Mouse (Mus musculus) erythroid progenitor cell, adult 5-6 weeks (primary cell): Measurements from ENCODE around the gene Entpd5. TPM values are rescaled to one million over a fixed set of nuclear protein-coding genes. Genes with fewer than 3 reads are reported as not detected.
A peak's percentile ranks its signal among the peaks of the same experiment; 100 is the strongest.

Experiments used
- ATAC-seq: replicated peaks from 2 replicates; pipeline ENCODE4 v1.8.0; 2016; ENCODE audit warnings: moderate number of reproducible peaks, mild to moderate bottlenecking, moderate TSS enrichment, inconsistent platforms; ENCODE audit not compliant: poor library complexity, low FRiP score, severe bottlenecking
- total RNA-seq, 2 experiments: library from RNA; stranded (forward) in 1 of 2; stranded (reverse) in 1 of 2; fragments of 150-400 nt in 1 of 2; fragments of 186-747, 209-891 nt in 1 of 2; gene quantifications; 2 replicates each; pipeline versions ENCODE4 v1.2.3 to v1.2.4; 2015 to 2017; ENCODE audit warnings: low replicate concordance in 2 of 2

Gene Entpd5
- total RNA-seq (2015; ENCODE audit: low replicate concordance) (8.6 and 17.2 TPM in 2 replicates), total RNA-seq (2017; ENCODE audit: low replicate concordance) (4.8 and 9.2 TPM in 2 replicates)

DNA sequence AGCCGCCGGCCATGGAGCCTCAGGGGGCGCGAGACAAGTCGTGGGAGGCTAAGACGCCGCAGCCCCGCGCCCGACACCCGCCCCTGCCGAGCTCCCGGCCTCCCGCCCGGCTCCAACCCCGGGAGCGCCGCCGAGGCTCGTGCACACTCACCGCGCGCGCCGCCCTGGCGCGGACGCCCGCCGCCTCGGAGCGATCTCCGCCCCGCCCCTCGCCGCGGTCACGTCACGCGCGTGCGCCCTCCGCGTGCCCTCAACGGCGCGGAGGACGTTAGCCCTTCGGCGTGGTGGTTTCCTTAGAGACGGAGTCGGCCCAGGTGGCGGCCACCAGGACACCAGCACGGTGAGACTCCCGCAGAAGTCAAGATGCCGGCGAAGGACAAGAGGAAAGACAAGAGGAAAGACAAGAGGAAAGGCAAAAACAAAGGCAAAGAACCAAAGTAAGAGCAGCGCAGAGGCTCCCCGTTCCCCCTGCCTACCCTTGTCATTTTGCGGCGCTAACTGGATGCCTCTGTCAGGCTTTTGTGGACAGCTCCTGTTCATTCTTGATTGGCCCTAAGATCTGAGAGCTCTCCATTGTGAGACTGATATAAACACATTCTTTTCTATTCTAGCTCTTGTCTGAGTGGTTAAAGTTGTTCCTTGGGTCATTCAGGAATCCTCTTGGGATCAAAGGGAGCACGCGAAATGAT is at the start of gene Entpd5, which contains the start of gene Bbof1:
Gene Entpd5 (minus strand): TSS at position 211 of the 689 bp plus-strand sequence.
Gene Bbof1 (plus strand): TSS at position 253 of the 689 bp plus-strand sequence.
- peak; percentile 94 for ATAC-seq

DNA sequence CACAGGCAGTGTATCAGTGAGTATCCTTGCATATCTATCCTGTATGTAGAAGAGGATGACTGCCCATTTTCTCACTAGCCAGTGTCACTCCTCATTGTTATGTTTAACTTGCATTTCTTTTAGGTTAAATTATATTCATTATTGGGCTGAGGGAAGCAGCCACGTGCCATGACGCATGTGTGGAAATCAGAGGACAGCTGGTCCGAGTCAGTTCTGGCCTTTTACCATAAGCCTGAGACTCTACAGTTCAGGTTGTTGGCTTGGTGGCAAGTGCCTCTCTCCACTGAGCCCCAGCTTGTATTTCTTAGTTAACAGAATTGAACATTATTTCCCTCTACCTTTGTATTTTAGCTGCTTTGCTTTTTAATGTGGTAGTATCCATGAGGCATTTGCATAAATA is 48.1 kb upstream of the Entpd5 start:
- ATAC-seq: no peak

DNA sequence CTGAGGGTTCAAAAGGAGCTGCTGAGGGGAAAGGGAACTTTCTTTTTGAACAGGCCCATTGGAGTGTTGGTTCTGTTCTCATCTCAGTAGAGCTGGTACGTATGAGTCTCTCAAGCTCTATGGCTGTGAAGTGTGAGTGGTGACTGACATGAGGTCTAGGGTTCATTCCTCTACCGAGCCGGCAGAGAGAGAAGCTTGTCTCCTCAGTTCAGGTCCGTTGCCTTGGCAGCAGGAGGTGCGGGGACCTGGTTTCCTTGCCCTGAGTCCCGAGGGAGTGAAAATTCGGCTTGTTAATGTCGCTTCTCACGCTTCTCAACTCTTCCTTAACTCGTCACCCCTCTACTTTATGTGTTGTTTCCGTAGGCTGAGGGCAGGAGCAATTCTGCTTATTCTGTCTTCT is 43.0 kb upstream of the Entpd5 start:
- peak; percentile 5 for ATAC-seq

DNA sequence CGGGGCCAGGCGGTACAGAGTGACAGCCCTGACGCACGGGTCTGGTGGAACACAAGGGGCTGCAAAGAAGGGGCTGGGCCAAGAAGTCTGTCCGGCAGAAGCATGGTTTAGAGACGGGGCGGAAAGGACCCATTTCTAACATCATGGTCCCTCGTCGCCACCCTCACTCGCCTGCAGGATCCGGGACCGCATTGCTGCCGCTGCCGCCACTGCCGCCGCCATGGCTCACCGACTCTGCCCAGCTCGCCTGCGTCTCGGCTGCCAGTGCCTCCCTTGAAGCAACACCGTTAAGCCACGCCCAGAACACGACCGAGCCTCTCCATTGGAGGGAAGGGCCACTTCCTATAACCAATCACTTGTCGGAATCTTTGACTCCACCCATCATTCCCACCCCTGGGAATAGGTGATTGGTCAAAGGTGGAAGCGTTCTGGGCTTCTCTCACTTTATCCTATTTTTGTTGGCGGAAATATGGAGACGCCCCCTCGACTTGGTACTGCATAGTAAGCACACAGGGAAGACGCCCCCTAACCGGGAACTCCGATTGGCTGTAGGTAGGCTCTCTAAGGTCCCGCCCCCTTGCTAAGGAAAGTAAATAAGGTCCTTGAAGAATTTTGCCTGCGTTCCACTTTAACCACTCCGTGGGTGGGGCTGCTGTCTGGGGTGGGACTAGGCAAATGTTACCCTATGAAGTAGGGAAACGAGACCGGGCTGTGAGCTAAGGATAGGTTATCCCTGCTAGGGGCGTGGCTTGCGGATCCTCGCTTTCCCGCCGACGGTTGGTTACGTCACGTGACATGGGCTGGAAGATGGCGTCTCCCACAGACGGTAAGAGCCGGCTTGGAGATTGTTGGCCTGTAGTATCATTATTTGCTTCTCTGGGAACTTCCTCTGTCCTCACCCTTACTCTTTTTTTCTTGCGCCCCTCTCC is 42.2 kb upstream of the Entpd5 start, which contains the start of the genes Aldh6a1 and Lin52:
Gene Aldh6a1 (minus strand): TSS at position 287 of the 929 bp plus-strand sequence.
Gene Lin52 (plus strand): TSS at position 705 of the 929 bp plus-strand sequence.
- ATAC-seq: peak; percentile 88

DNA sequence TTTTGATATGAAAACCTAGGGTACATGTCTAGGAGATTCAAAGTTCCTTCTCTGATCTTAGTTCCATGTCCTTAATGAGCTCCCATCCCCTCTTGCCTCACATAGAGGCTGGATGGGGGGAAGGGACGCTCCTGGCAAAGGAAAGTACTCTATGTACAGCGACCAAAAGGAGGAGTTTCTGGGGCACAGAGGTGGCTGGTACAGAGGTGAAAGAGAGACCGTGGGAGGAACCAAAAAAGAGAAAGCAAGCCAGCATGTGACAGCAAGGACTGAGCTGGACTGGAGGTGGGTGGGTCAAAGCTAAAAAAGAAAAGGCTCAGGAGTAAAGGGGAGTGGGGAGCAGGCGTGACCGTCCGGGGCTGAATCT is 41.5 kb upstream of the Entpd5 start:
- no peak for ATAC-seq

DNA sequence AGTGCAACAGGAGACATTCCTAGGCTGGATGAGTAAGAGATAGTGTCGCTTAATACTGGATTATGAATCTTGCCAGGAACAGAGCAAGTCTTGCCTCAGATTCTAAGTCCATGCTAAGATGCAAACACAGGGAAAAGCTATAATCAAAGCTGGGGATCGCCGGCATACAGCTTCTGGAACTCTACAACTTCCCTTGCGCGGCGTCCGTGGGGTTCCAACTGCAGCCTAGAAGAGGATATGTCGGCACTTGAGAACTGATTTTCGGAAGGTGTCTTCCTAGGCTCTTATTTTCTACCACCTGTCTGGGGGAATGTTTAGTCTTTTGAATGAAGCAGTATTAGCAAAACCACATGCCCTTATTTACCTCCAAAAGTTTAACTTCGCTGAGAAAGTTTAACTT is 41.1 kb upstream of the Entpd5 start:
- no peak for ATAC-seq

DNA sequence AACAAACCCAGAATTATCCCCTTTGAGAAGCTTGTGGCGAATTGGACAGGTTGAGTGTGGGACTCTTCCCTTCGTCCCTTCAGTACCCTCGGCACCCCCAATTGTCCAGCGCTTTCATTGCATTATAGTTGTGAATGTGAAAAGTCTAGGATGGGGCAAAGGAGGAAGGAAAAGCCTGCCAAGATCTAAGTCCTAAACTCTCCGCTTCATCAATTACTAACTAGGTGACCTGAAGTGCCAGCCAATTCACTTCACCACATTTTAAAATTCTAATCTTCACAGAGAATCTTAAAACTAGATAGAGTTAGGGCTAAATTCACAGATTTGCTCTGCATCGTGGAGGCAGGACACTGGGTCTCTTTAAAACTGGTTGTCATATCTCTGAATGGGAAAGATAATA is 39.4 kb upstream of the Entpd5 start:
- ATAC-seq: no peak

DNA sequence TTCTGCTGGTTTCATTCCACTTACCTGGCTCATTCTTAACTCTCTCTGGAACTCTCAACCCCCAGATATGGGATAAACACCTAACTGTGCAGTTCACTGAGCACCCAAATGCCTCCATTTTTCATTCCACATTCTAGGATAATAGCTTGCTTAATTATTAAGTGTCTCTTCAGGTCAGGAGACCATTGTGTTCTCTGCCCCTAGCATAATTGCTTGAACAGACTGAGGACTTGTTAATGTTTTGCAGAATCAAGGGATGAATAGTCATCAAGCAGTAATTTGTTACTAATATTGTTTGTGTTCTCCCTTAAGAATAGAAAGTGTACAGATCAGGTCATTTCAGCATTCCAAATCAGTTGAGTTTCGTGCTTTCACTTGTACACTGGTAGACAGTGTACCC is 38.6 kb upstream of the Entpd5 start:
- ATAC-seq: no peak

DNA sequence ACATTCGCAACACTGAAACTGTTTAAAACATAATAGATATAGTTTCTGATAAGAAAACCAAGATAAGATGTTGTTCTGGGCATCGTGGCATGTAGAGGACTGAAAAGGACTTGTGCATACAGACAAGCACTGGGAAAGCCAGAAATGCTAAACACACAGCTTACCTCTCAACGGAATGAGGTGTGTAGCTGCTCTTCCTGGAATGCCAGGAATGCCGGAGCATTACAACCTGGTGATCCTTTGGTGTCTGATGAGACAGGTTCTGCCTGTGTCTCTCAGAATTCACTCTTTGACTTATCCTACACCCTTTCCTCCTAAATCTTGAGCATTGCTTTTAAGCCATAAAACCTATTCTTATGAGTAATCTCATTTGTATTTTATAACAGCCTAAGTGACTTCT is 33.7 kb upstream of the Entpd5 start:
- no peak for ATAC-seq

DNA sequence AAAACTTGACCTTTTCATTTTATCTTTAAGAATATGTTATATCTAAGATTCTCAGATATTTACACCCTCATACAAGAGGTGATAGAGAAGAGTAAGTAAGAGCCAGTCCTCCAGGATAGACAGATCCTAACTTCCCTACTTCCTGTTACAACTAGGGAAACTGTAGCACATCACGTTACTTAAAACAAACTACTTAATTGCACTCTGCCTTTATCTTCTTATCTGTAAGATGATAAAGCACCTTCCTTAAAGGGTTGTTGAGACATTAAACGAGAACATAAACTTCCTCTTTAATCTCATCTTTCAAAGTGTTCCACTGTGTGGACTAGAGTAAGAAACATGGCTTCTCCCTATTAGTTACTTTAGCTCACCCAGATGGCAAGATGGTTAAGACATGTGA is 29.9 kb upstream of the Entpd5 start:
- no peak for ATAC-seq

DNA sequence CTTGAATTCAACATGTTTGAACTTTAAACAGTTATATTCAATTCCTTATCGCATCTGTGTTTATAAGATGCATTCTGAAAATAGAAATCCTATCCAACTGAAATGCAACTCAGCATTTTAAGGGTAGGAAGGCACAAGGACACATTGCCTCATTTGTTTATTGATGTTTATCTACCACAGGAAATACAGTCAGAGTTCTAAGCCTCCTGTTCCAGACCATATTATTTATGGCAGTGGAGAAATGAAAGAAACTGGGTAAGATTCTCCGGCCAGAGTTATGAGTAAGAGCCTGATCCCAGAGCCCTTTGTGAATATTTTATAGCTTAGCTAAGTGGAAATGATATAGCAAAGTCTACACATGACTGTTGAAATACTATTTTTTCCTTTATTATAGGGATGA is 21.0 kb upstream of the Entpd5 start:
- ATAC-seq: no peak

DNA sequence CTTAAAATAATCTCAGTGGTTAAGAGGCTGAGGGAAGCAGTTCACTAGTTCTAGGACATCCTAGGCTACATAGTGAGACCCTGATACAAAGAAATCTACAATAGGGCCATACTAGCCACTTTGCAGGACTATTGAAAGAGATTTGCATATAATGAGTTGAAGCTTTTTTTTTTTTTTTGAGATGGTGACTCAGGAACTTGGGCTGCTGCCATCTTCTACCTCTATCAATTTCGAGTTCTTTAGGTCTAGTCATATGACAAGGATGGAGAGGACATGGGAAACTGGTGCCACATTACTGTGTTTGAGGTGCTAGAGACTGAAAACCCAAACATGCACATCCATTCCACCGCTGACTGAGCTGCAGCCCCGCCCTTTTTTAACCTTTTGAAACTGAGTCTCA is 15.2 kb upstream of the Entpd5 start:
- ATAC-seq: no peak

DNA sequence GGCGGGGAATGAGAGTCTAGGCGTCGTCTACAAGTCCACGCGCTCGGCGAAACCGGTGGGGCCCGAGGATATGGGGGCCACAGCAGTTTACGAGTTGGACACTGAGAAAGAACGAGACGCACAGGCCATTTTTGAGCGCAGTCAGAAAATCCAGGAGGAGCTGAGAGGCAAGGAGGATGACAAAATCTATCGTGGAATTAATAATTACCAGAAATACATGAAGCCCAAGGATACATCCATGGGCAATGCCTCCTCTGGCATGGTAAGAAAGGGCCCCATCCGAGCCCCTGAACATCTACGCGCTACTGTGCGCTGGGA is 8.7 kb upstream of the Entpd5 start:
- ATAC-seq: no peak; the same call in 1 of the 2 replicates

DNA sequence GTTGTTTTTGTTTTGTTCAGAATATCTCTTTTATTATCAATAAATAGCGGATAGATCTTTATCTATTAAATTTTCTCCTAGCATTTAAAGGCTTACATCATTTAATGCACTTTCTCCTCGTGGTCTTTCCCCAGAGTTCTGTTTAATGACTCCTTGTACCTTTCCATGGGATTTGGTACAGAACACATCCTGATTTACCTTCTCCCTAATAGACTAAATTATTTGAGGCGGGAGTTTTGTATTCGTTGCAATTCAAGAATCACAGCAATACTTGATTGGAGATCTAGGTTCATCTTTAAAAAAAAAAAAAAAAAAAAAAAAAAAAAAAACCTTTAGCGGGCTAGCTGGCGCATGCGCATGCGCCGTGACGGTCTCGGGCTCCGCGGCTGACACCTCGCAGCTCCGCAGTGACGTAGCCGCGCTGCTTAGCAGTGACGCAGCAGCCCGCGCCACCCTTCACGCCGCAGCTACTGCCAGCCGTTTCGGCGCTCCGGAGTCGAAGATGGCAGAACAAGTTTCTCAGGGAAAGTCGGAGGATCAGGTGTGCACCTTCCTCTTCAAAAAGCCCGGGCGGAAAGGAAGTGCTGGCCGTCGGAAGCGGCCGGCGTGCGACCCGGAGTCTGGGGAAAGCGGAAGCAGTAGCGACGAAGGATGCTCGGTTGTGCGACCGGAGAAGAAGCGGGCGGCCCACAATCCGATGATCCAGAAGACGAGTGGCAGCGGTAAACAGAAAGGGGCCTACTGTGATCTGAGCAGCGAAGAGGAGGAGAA is 8.2 kb upstream of the Entpd5 start, which contains the start of gene Rnf113a2:
Gene Rnf113a2 (plus strand): TSS at position 363 of the 771 bp plus-strand sequence.
- peak; percentile 99 for ATAC-seq

DNA sequence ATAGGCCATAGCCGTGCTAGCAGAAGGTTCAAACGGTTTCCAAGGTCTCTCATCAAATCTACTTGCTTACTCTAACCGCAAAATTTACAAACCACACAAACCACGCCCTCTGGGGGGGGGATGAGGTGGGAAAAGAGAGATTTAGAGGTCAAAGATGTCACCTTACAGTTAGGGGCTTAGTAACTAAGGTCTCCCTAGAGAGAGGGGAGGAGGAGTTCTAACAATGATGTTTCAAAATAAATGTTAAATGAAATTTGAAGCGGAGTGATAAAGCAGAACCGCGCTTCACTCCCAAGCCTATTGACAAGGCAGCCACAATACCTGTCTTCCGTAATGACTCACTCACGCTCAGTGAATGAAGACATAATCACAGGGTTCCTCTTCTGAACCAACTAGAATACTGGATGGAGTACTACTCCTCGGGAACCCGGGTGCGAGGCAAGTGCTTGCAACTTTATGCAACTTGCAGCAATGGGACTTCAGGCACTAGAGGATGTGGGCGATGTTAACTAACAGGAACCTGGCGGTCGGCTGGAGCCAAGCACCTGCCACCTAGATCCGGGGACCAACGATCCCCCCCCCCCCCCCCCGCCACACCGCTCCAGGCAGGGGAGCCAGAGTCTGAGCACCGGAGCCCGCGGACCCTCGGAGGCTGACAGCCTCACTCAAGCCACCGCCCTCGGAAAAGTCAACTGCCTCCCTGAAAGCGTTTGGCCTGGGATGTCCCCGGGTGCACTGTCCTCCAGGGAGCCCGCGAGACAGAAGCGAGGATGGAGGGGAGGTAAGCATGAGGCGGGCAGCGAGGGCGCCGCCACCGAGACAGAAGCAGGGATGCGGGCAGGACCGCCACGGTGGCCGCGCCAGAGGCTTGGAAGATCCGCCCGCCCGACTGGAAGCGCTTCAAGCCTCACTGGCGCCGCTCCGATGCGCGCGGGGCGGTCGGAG is 683 bp downstream of the Entpd5 start:
- ATAC-seq: peak; percentile 55

DNA sequence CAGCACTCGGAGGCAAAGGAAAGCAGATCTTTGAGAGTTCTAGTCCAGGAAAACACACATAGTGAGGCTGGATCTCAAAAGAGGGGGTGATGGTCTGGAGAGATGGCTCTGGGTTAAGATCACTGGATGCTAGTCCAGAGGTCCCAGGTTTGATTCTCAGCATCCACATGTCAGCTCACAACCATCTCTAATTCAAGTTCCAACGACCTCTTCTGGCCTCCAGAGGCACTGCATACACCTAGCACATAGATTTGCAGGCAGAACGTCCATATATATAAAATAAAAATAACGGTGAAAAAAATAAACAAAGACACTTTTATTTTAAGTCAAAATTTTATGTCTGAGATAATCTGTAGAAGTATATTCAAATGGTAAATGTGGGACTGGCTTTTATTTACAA is 1.6 kb downstream of the Entpd5 start:
- no peak for ATAC-seq

DNA sequence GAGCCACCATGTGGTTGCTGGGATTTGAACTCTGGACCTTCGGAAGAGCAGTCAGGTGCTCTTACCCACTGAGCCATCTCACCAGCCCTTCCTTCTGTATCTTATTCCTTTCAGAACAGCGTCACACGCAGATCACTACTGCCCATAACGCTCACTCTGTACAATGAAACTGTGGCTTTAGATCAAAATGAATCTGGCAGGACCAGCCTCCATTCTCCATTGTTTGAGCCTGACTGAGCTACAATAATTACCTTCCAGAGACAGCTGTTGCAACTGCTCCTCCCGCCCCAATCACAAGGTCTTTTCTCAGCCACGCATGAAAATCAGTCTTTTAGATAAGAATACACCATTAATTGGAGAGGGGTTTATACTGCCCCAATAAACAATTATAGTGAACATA is 4.3 kb downstream of the Entpd5 start:
- ATAC-seq: no peak

DNA sequence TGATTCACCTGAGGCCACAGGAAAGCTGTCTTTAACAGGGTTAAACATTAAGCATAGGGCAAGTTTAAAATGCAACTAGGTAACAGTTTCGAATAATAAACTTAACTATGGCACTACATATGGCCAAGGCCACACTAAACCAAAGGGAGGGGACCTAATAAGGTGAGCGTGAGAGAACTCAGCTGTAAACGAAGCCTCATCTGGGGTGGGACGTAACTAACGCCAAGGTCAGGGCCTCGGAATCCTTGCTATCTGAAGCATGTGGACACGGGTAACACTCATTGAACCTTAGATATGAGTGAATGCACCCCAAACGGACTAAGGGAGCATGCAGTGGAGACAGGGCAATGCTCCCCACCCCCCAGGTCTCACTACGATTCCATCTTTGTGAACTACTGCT is 5.9 kb downstream of the Entpd5 start:
- ATAC-seq: no peak

DNA sequence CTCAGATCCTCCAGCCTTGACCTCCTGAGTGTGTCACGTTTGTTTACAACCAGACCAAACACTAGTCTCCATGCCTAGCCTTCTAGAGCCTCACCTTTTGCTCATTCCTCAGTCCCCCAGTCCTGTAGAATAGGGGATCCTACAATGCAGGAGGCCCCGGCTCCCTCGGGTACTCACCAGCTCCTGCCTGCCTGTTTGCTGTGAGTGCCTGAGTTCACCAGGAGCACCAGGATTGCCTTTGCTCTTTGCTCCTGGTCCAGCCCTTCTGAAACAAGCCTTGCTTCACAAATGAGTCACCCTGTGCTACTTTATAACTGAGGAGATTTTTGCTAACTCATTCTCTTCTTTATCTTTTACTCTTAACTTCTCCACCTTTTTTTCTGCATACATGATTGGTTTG is 8.2 kb downstream of the Entpd5 start:
- ATAC-seq: no peak
